Mouse (Mus musculus): ENCODE results near the gene Lhcgr.

Lhcgr gene

GRCm38 (mm10) chr17:88706231-88706649 lies 85.5 kb downstream of the Lhcgr start:
- in situ Hi-C loops (cut with MboI, MseI): no loop called here

GRCm38 (mm10) chr17:88703112-88703511 lies 88.7 kb downstream of the Lhcgr start:
- in situ Hi-C loops (cut with MboI, MseI): no loop called here

- in situ Hi-C loops (cut with MboI, MseI): no loop called here
Observed at GRCm38 (mm10) chr17:88702345-88702744, 89.4 kb downstream of the Lhcgr start.

GRCm38 (mm10) chr17:88700901-88701300 lies 90.9 kb downstream of the Lhcgr start:
- in situ Hi-C loops (cut with MboI, MseI): no loop called here

- in situ Hi-C loops (cut with MboI, MseI): no loop called here
Observed at GRCm38 (mm10) chr17:88696656-88697333, 95.0 kb downstream of the Lhcgr start.

GRCm38 (mm10) chr17:88688226-88688625 lies 103.6 kb downstream of the Lhcgr start:
- in situ Hi-C loops (cut with MboI, MseI): no loop called here

GRCm38 (mm10) chr17:88675310-88676309 lies 116.2 kb downstream of the Lhcgr start:
- in situ Hi-C loops (cut with MboI, MseI): no loop called here

- in situ Hi-C loops (cut with MboI, MseI): no loop called here
Observed at GRCm38 (mm10) chr17:88670800-88671199, 121.0 kb downstream of the Lhcgr start.

- in situ Hi-C loops (cut with MboI, MseI): no loop called here
Observed at GRCm38 (mm10) chr17:88669921-88670320, 121.9 kb downstream of the Lhcgr start.

GRCm38 (mm10) chr17:88668452-88668851 lies 123.3 kb downstream of the Lhcgr start, which contains the start of gene Gtf2a1l:
Gene Gtf2a1l (plus strand): TSS chr17:88668660.
- in situ Hi-C loops (cut with MboI, MseI): no loop called here

Measured in T-helper 17 cell (primary cell).